Mouse (Mus musculus) megakaryocyte, embryonic 14.5 days (primary cell): ENCODE measurements at regions not wholly inside any gene's neighbourhood (a gene's known extent, or its start where the extent isn't known, plus 50 kb on each side); places are given as distances from the start of the nearest gene placed in this dataset.

ENCODE experiments used
- H3K27me3 ChIP-seq: replicated peaks from 2 replicates; pipeline ENCODE3; 2012; ENCODE audit warnings: inconsistent platforms
- H3K36me3 ChIP-seq: replicated peaks from 2 replicates; pipeline ENCODE3; 2012; ENCODE audit warnings: low read length, inconsistent platforms, mixed read lengths
- H3K4me1 ChIP-seq: 2 replicates; pipeline ENCODE4 v1.6.1; 2012; ENCODE audit warnings: inconsistent platforms
- H3K4me3 ChIP-seq: replicated peaks from 2 replicates; pipeline ENCODE3; 2012; ENCODE audit warnings: moderate library complexity, mild to moderate bottlenecking, inconsistent platforms
- H3K9me3 ChIP-seq: 2 replicates; pipeline ENCODE4 v1.6.1; 2012; ENCODE audit warnings: inconsistent platforms
- FLI1 ChIP-seq: IDR thresholded peaks from 2 replicates; pipeline ENCODE4 v1.6.1; 2012; ENCODE audit warnings: low read length, inconsistent platforms, mixed read lengths
- GATA1 ChIP-seq: IDR thresholded peaks from 3 replicates; pipeline ENCODE4 v1.6.1; 2012; ENCODE audit warnings: mixed read lengths, low read length, inconsistent platforms, borderline replicate concordance

DNA sequence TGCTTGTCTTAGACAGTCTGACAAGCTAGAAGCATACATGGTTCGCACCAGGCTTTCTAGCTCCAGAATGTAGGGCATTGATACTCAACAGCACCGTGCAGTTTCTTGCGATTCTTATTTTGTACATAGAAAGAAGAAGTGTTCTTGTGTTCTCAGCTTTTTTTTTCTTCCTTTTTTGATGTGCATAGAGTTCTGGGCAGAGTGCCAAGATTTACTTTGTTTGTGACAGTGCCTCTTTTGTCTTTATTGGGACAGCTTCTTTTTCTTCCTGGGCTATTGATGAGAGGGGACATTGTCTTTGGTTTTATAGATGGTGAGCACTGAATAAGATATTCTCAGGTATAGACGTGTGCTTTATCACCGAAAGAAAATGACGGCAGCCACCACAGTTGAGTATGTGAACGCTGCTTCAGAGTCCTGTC lies 945.0 kb downstream of the Stpg2 start:
- H3K36me3 ChIP-seq, result no peaks in the 10 kb centered on the region
- H3K4me1 ChIP-seq, result no peaks in the 10 kb centered on the region
- H3K4me3 ChIP-seq, result no peak overlapping the region
- no peaks in the 10 kb centered on the region for H3K9me3 ChIP-seq
- no peaks in the 10 kb centered on the region for H3K27me3 ChIP-seq
- TF ChIP-seq FLI1 (no peak), GATA1 (no peak)

- TF ChIP-seq FLI1, result no peak
- no peak for TF ChIP-seq GATA1
- H3K4me1 ChIP-seq, result no peaks in the 10 kb centered on the region
- no peaks in the 10 kb centered on the region for H3K9me3 ChIP-seq
- H3K36me3 ChIP-seq, result no peaks in the 10 kb centered on the region
- H3K27me3 ChIP-seq, result no peaks in the 10 kb centered on the region
- no peak overlapping the region for H3K4me3 ChIP-seq
These were observed 974.0 kb downstream of the Stpg2 start for GRCm38 (mm10) chr3:140179471-140179870.

GRCm38 (mm10) chr3:140182690-140183089 lies 977.2 kb downstream of the Stpg2 start:
- Histone ChIP-seq H3K36me3 (no peaks in the 10 kb centered on the region), H3K27me3 (no peaks in the 10 kb centered on the region), H3K9me3 (no peaks in the 10 kb centered on the region), H3K4me3 (no peak overlapping the region), H3K4me1 (no peaks in the 10 kb centered on the region)
- TF ChIP-seq FLI1 (no peak), GATA1 (no peak)

GRCm38 (mm10) chr3:140184899-140185525 lies 979.5 kb downstream of the Stpg2 start:
- Histone ChIP-seq H3K4me1 (no peaks in the 10 kb centered on the region), H3K27me3 (no peaks in the 10 kb centered on the region), H3K36me3 (no peaks in the 10 kb centered on the region), H3K9me3 (no peaks in the 10 kb centered on the region), H3K4me3 (no peak overlapping the region)
- no peak for TF ChIP-seq FLI1
- TF ChIP-seq GATA1, result no peak

- Histone ChIP-seq H3K4me3 (no peak overlapping the region), H3K9me3 (no peaks in the 10 kb centered on the region), H3K27me3 (no peaks in the 10 kb centered on the region), H3K4me1 (no peaks in the 10 kb centered on the region), H3K36me3 (no peaks in the 10 kb centered on the region)
- TF ChIP-seq FLI1 (no peak), GATA1 (no peak)
These were observed 1000.4 kb downstream of the Stpg2 start for GRCm38 (mm10) chr3:140205914-140206313.

- H3K4me3 ChIP-seq, result no peak overlapping the region
- TF ChIP-seq GATA1, result no peak
- TF ChIP-seq FLI1, result no peak
- no peaks in the 10 kb centered on the region for H3K36me3 ChIP-seq
- no peaks in the 10 kb centered on the region for H3K9me3 ChIP-seq
- H3K27me3 ChIP-seq, result no peaks in the 10 kb centered on the region
- H3K4me1 ChIP-seq, result no peaks in the 10 kb centered on the region
These were observed 990.7 kb downstream of the Pdha2 start for GRCm38 (mm10) chr3:140221478-140221877.

GRCm38 (mm10) chr3:140230712-140231111 lies 981.4 kb downstream of the Pdha2 start:
- Histone ChIP-seq H3K4me1 (peaks cover 7% of the 10 kb centered on the region), H3K9me3 (no peaks in the 10 kb centered on the region), H3K4me3 (peak overlapping the region; percentile 38), H3K36me3 (no peaks in the 10 kb centered on the region), H3K27me3 (no peaks in the 10 kb centered on the region)
- TF ChIP-seq GATA1 (no peak), FLI1 (no peak)

GRCm38 (mm10) chr3:140233144-140233543 lies 979.0 kb downstream of the Pdha2 start:
- Histone ChIP-seq H3K9me3 (no peaks in the 10 kb centered on the region), H3K27me3 (no peaks in the 10 kb centered on the region), H3K4me1 (peaks cover 7% of the 10 kb centered on the region), H3K36me3 (no peaks in the 10 kb centered on the region), H3K4me3 (no peak overlapping the region)
- no peak for TF ChIP-seq GATA1
- no peak for TF ChIP-seq FLI1

DNA sequence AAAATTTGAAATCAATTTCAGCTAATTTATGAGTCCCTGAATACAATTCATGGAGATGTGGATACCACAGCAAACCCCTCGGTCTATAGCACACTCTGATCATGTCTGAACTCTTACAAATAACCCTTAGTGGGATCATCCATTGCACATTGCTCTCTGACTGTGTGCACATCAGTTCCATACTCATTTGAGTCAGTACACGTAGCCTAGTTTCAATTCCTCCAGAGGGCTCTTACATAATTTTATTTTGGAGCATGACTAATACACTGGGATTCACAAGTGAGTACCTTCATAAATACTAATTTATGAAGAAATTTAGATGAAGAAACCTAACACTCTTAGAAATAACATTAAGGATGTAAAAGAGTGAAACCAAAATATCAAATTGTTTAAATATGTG lies 978.3 kb downstream of the Pdha2 start:
- no peaks in the 10 kb centered on the region for H3K36me3 ChIP-seq
- H3K9me3 ChIP-seq, result no peaks in the 10 kb centered on the region
- TF ChIP-seq FLI1 (no peak), GATA1 (no peak)
- H3K27me3 ChIP-seq, result no peaks in the 10 kb centered on the region
- peaks cover 7% of the 10 kb centered on the region for H3K4me1 ChIP-seq
- no peak overlapping the region for H3K4me3 ChIP-seq

DNA sequence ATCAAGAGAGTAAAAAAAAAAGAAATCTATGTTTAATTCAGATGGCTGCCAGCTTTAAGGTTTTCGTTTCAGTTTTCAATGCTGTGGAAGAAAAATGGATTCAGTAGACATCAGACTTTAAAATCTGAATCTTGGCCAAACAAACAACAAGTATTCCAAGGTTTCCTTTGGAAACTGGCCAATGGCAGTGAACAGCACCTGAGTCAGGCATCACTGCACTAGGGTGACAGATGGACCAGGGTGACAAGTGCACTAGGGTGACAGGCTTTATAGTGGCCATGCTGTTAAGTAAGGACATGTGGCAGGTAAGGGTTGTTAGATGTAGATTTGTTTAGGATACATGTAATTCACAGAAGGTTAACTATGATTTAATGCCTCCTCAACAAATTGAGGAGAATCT lies 972.9 kb downstream of the Pdha2 start:
- H3K27me3 ChIP-seq, result no peaks in the 10 kb centered on the region
- no peaks in the 10 kb centered on the region for H3K4me1 ChIP-seq
- TF ChIP-seq GATA1 (no peak), FLI1 (no peak)
- no peaks in the 10 kb centered on the region for H3K9me3 ChIP-seq
- H3K36me3 ChIP-seq, result no peaks in the 10 kb centered on the region
- H3K4me3 ChIP-seq, result no peak overlapping the region
